Mouse (Mus musculus): ENCODE data around the gene Trmt2a. TPM values are rescaled to one million over a fixed set of nuclear protein-coding genes. Genes with fewer than 3 reads are reported as not detected.

Gene Trmt2a
- polyA plus RNA-seq, 1 experiment from 2014 or later, result 110 TPM

DNA sequence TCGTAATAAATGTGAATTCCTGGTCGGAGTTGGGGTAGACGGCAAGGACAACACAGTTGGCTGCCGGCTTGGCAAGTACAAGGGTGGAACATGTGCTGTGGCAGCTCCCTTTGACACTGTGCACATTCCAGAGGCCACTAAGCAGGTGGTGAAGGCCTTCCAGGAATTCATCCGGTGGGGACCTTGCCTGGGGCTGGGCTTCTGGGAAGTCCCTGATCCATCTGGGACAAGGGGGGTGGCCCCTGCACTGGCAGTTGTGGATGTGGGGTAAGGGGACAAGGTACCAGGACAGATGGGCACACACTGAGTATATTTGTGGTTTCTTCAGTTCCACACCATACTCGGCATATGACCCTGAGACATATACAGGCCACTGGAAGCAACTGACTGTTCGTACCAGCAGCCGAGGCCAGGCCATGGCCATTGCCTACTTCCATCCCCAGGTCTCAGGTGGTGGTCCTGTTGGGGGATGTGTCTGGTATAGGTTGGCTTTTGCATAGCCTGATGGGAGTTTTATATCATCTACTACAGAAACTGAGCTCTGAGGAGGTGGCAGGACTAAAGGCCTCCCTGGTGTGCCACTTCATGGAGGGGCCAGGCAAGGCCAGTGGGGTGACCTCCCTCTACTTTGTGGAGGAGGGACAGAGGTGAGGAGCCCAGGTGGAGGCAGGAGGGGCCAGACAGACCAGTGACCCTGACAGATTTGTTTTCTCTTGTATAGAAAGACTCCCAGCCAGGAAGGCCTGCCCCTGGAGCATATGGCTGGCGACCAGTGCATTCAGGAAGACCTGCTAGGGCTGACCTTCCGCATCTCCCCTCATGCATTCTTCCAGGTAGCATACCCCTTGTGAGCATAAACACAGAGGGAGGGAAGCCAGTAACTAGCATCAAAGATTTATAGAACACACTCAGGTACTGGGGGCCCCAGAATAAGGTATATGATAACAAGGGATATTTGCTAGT lies 2.6 kb downstream of the Trmt2a start:
- no peak overlapping the region for H3K4me3 ChIP-seq (ENCODE audit: low read depth, low read length)
- H3K9me3 ChIP-seq (ENCODE audit: control insufficient read depth, low read length), result no peaks in the 10 kb centered on the region
- DNase-seq (ENCODE audit: low spot score), result no peak
- peak overlapping the region; percentile 23; the same call in 1 of the 2 replicates for H3K9ac ChIP-seq (ENCODE audit: low read length)
- ATAC-seq (replicated peaks; ENCODE audit: low FRiP score, low TSS enrichment, low read depth), result no peak
- H3K36me3 ChIP-seq (ENCODE audit: control insufficient read depth, insufficient read depth, low read length), result peaks cover 69% of the 10 kb centered on the region
- H3K27ac ChIP-seq (ENCODE audit: low read depth), result no peak overlapping the region
- WGBS, result 72% methylated on average over 10 of the region's 10 CpGs
- H3K4me1 ChIP-seq (replicated peaks; ENCODE audit: control insufficient read depth, insufficient read depth, low read length), result peaks cover 26% of the 10 kb centered on the region
- H3K27me3 ChIP-seq (replicated peaks; ENCODE audit: control insufficient read depth, insufficient read depth, low read length), result no peaks in the 10 kb centered on the region
- H3K4me2 ChIP-seq (ENCODE audit: low read length), result peak overlapping the region; percentile 87

GRCm38 (mm10) chr16:18252736-18253135 lies 4.3 kb downstream of the Trmt2a start:
- no peaks in the 10 kb centered on the region for H3K27me3 ChIP-seq (replicated peaks; ENCODE audit: control insufficient read depth, insufficient read depth, low read length)
- peaks cover 13% of the 10 kb centered on the region for H3K4me1 ChIP-seq (replicated peaks; ENCODE audit: control insufficient read depth, insufficient read depth, low read length)
- no peak for DNase-seq (ENCODE audit: low spot score)
- H3K27ac ChIP-seq (ENCODE audit: low read depth), result no peak overlapping the region
- no peak overlapping the region for H3K4me3 ChIP-seq (ENCODE audit: low read depth, low read length)
- no peak for ATAC-seq (replicated peaks; ENCODE audit: low FRiP score, low TSS enrichment, low read depth)
- no peak overlapping the region for H3K9ac ChIP-seq (ENCODE audit: low read length)
- H3K4me2 ChIP-seq (ENCODE audit: low read length), result no peak overlapping the region
- 86% methylated on average over 6 of the region's 6 CpGs for WGBS
- H3K36me3 ChIP-seq (ENCODE audit: control insufficient read depth, insufficient read depth, low read length), result peaks cover 77% of the 10 kb centered on the region
- H3K9me3 ChIP-seq (ENCODE audit: control insufficient read depth, low read length), result no peaks in the 10 kb centered on the region

DNA sequence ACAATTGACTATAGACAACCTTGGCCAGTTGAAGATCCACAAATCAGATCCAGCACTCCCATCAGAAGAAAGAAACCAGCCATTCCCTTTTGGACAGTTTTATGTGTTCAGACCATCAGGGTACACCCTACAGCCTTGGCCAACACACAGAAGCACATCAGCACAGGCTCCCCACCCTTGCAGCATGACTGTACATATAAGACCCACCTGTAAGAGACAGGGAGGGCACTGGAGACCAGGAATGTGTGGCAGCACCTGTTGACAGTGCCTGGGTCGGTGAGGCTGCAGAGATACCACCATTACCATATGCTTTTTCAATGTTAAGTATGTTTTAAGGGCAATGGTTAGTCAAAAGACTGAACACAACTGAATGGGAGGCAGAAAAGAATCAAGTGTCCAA lies 5.4 kb downstream of the Trmt2a start:
- WGBS, result 89% methylated on average over 1 of the region's 1 CpGs
- Histone ChIP-seq H3K36me3 (ENCODE audit: control insufficient read depth, insufficient read depth, low read length) (peaks cover 87% of the 10 kb centered on the region), H3K9me3 (ENCODE audit: control insufficient read depth, low read length) (no peaks in the 10 kb centered on the region), H3K4me3 (ENCODE audit: low read depth, low read length) (no peak overlapping the region), H3K27ac (ENCODE audit: low read depth) (no peak overlapping the region), H3K4me1 (replicated peaks; ENCODE audit: control insufficient read depth, insufficient read depth, low read length) (peaks cover 13% of the 10 kb centered on the region), H3K9ac (ENCODE audit: low read length) (no peak overlapping the region), H3K4me2 (ENCODE audit: low read length) (no peak overlapping the region), H3K27me3 (replicated peaks; ENCODE audit: control insufficient read depth, insufficient read depth, low read length) (no peaks in the 10 kb centered on the region)
- ATAC-seq (replicated peaks; ENCODE audit: low FRiP score, low TSS enrichment, low read depth) (no peak), DNase-seq (ENCODE audit: low spot score) (no peak)

GRCm38 (mm10) chr16:18258221-18258620 lies 9.7 kb downstream of the Trmt2a start, which contains the start of gene Gm49776:
Gene Gm49776, minus strand, starts transcription at chr16:18258321.
- Histone ChIP-seq H3K4me1 (replicated peaks; ENCODE audit: control insufficient read depth, insufficient read depth, low read length) (no peaks in the 10 kb centered on the region), H3K27me3 (replicated peaks; ENCODE audit: control insufficient read depth, insufficient read depth, low read length) (no peaks in the 10 kb centered on the region), H3K27ac (ENCODE audit: low read depth) (no peak within 1 kb of the TSS), H3K4me2 (ENCODE audit: low read length) (no peak within 1 kb of the TSS), H3K9me3 (ENCODE audit: control insufficient read depth, low read length) (no peaks in the 10 kb centered on the region), H3K9ac (ENCODE audit: low read length) (no peak within 1 kb of the TSS), H3K4me3 (ENCODE audit: low read depth, low read length) (no peak within 1 kb of the TSS), H3K36me3 (ENCODE audit: control insufficient read depth, insufficient read depth, low read length) (peaks cover 96% of the 10 kb centered on the region)
- 91% methylated on average over 2 of the region's 2 CpGs for WGBS
- DNase-seq (ENCODE audit: low spot score) (no peak), ATAC-seq (replicated peaks; ENCODE audit: low FRiP score, low TSS enrichment, low read depth) (no peak)

- H3K9ac ChIP-seq (ENCODE audit: low read length), result no peak overlapping the region
- H3K9me3 ChIP-seq (ENCODE audit: control insufficient read depth, low read length), result no peaks in the 10 kb centered on the region
- WGBS, result 80% methylated on average over 2 of the region's 2 CpGs
- DNase-seq (ENCODE audit: low spot score), result no peak
- H3K4me1 ChIP-seq (replicated peaks; ENCODE audit: control insufficient read depth, insufficient read depth, low read length), result no peaks in the 10 kb centered on the region
- H3K4me3 ChIP-seq (ENCODE audit: low read depth, low read length), result no peak overlapping the region
- no peak overlapping the region for H3K4me2 ChIP-seq (ENCODE audit: low read length)
- peaks cover 92% of the 10 kb centered on the region for H3K36me3 ChIP-seq (ENCODE audit: control insufficient read depth, insufficient read depth, low read length)
- H3K27me3 ChIP-seq (replicated peaks; ENCODE audit: control insufficient read depth, insufficient read depth, low read length), result no peaks in the 10 kb centered on the region
- ATAC-seq (replicated peaks; ENCODE audit: low FRiP score, low TSS enrichment, low read depth), result no peak
- H3K27ac ChIP-seq (ENCODE audit: low read depth), result no peak overlapping the region
Observed at GRCm38 (mm10) chr16:18265024-18265423, 16.5 kb downstream of the Trmt2a start.

DNA sequence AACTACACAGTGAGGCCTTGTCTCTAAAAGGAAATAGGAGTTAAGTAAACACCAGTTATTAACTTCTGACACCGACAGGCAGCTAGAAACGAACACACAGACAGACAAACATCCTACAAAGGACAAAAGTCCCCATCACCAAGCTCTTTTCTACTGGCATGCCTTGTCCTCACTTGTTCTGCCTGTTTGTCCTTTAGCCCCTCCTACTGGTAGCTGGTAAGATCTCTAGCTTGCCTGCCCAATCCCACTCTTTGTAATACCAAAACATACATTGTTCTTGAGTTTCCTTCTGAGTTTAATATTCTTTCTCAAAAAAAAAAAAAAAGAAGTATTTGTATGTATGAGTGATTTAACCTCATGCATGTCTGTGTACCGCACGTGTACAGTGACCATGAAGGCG lies 19.7 kb downstream of the Trmt2a start:
- Histone ChIP-seq H3K4me3 (ENCODE audit: low read depth, low read length) (no peak overlapping the region), H3K36me3 (ENCODE audit: control insufficient read depth, insufficient read depth, low read length) (peaks cover 94% of the 10 kb centered on the region), H3K4me1 (replicated peaks; ENCODE audit: control insufficient read depth, insufficient read depth, low read length) (no peaks in the 10 kb centered on the region), H3K27ac (ENCODE audit: low read depth) (no peak overlapping the region), H3K27me3 (replicated peaks; ENCODE audit: control insufficient read depth, insufficient read depth, low read length) (no peaks in the 10 kb centered on the region), H3K9ac (ENCODE audit: low read length) (no peak overlapping the region), H3K9me3 (ENCODE audit: control insufficient read depth, low read length) (no peaks in the 10 kb centered on the region), H3K4me2 (ENCODE audit: low read length) (no peak overlapping the region)
- no peak for DNase-seq (ENCODE audit: low spot score)
- 89% methylated on average over 5 of the region's 5 CpGs for WGBS
- no peak for ATAC-seq (replicated peaks; ENCODE audit: low FRiP score, low TSS enrichment, low read depth)

DNA sequence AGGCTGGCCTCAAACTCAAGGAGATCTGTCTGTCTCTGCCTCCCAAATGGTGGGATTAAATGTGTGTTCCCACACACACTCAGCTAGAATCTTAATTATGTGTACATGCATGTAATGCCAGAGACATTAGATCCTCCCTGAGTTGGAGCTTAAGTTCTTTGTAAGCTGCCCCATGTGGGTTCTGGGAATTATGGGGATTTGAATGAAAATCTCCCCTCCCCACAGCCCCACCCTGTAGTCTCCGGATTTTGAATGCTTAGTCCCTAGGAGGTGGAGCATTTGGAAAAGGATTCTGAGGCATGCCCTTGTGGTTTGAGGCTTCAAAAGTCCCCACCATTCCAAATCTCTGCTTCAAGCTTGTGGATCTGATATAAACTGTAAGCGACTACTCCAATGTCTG lies 26.7 kb downstream of the Trmt2a start:
- DNase-seq (ENCODE audit: low spot score), result no peak
- peaks cover 96% of the 10 kb centered on the region for H3K36me3 ChIP-seq (ENCODE audit: control insufficient read depth, insufficient read depth, low read length)
- no peaks in the 10 kb centered on the region for H3K9me3 ChIP-seq (ENCODE audit: control insufficient read depth, low read length)
- no peaks in the 10 kb centered on the region for H3K4me1 ChIP-seq (replicated peaks; ENCODE audit: control insufficient read depth, insufficient read depth, low read length)
- H3K4me2 ChIP-seq (ENCODE audit: low read length), result no peak overlapping the region
- no peak overlapping the region for H3K9ac ChIP-seq (ENCODE audit: low read length)
- H3K27ac ChIP-seq (ENCODE audit: low read depth), result no peak overlapping the region
- H3K27me3 ChIP-seq (replicated peaks; ENCODE audit: control insufficient read depth, insufficient read depth, low read length), result no peaks in the 10 kb centered on the region
- no peak for ATAC-seq (replicated peaks; ENCODE audit: low FRiP score, low TSS enrichment, low read depth)
- WGBS, result 87% methylated on average over 2 of the region's 2 CpGs
- H3K4me3 ChIP-seq (ENCODE audit: low read depth, low read length), result no peak overlapping the region

- peak overlapping the region; percentile 87 for H3K27ac ChIP-seq (ENCODE audit: low read depth)
Observed at GRCm38 (mm10) chr16:18288166-18288565, 39.7 kb downstream of the Trmt2a start.

More at GRCm38 (mm10) chr16:18288166-18288565, 39.7 kb downstream of the Trmt2a start:
- Histone ChIP-seq H3K4me1 (replicated peaks; ENCODE audit: control insufficient read depth, insufficient read depth, low read length) (peaks cover 21% of the 10 kb centered on the region), H3K4me2 (ENCODE audit: low read length) (peak overlapping the region; percentile 99), H3K36me3 (ENCODE audit: control insufficient read depth, insufficient read depth, low read length) (peaks cover 42% of the 10 kb centered on the region), H3K9ac (ENCODE audit: low read length) (peak overlapping the region; percentile 96), H3K9me3 (ENCODE audit: control insufficient read depth, low read length) (no peaks in the 10 kb centered on the region), H3K27me3 (replicated peaks; ENCODE audit: control insufficient read depth, insufficient read depth, low read length) (no peaks in the 10 kb centered on the region), H3K4me3 (ENCODE audit: low read depth, low read length) (peak overlapping the region; percentile 97)
- DNase-seq (ENCODE audit: low spot score), result peak; percentile 66
- no peak for ATAC-seq (replicated peaks; ENCODE audit: low FRiP score, low TSS enrichment, low read depth)
- 0% methylated on average over 4 of the region's 4 CpGs for WGBS

Data from intestine, embryonic 14.5 days (tissue).